Mouse (Mus musculus) MEL (cell line): Measurements from ENCODE around the gene Klhdc4. TPM values are rescaled to one million over a fixed set of nuclear protein-coding genes. Genes with fewer than 3 reads are reported as not detected.

Experiments
- DNase-seq: peaks from one replicate; pipeline ENCODE4 v3.0.0; 2011; ENCODE audit warnings: low read depth, low spot score
- H3K27ac ChIP-seq: 2 replicates; pipeline ENCODE4 v1.5.1; 2012; ENCODE audit warnings: low read depth, mild to moderate bottlenecking, control low read depth, low read length, moderate library complexity; ENCODE audit not compliant: control insufficient read depth
- H3K27me3 ChIP-seq, 2 experiments: fragments of 150-350 bp in 1 of 2; sonication (generic) in 1 of 2; 2 replicates each; pipeline ENCODE4 v1.6.1; 2012; ENCODE audit warnings: low read length in 2 of 2, mild to moderate bottlenecking in 2 of 2, improper control_type of control experiment in 1 of 2, moderate library complexity in 1 of 2; ENCODE audit not compliant: insufficient read depth in 2 of 2, control insufficient read depth in 1 of 2
- H3K36me3 ChIP-seq, 2 experiments: 2 replicates each; pipeline ENCODE4 v1.6.1; 2012 to 2014; ENCODE audit warnings: low read length in 2 of 2, improper control_type of control experiment in 1 of 2, inconsistent platforms in 1 of 2, mild to moderate bottlenecking in 1 of 2; ENCODE audit not compliant: insufficient read depth in 2 of 2, control insufficient read depth in 1 of 2
- H3K4me1 ChIP-seq, 2 experiments: fragments of 150-350 bp in 1 of 2; sonication (generic) in 1 of 2; 2 replicates each; pipeline ENCODE4 v1.6.1; 2012; ENCODE audit warnings: low read length in 2 of 2, improper control_type of control experiment in 1 of 2, mild to moderate bottlenecking in 1 of 2; ENCODE audit not compliant: insufficient read depth in 2 of 2, control insufficient read depth in 1 of 2
- H3K4me3 ChIP-seq, 2 experiments: fragments of 150-350 bp in 1 of 2; sonication (generic) in 1 of 2; 2 replicates each; pipeline ENCODE4 v1.5.1; 2012; ENCODE audit warnings: low read depth in 2 of 2, low read length in 2 of 2, mild to moderate bottlenecking in 2 of 2, moderate library complexity in 2 of 2, control low read depth in 1 of 2, improper control_type of control experiment in 1 of 2; ENCODE audit not compliant: control insufficient read depth in 1 of 2, insufficient read depth in 1 of 2
- H3K79me2 ChIP-seq: 2 replicates; pipeline ENCODE4 v1.6.1; 2012; ENCODE audit warnings: mild to moderate bottlenecking, low read length, moderate library complexity; ENCODE audit not compliant: control insufficient read depth, poor library complexity, insufficient read depth
- H3K9ac ChIP-seq: 2 replicates; pipeline ENCODE4 v1.6.1; 2012; ENCODE audit warnings: low read depth, mild to moderate bottlenecking, control low read depth, low read length, moderate library complexity; ENCODE audit not compliant: control insufficient read depth, poor library complexity, severe bottlenecking
- H3K9me3 ChIP-seq: fragments of 150-350 bp; sonication (generic); replicated peaks from 2 replicates; pipeline ENCODE4 v1.6.1; 2012; ENCODE audit warnings: mild to moderate bottlenecking, low read length, improper control_type of control experiment, moderate library complexity; ENCODE audit not compliant: insufficient read depth
- CHD1 ChIP-seq: IDR thresholded peaks from 2 replicates; pipeline ENCODE4 v1.6.1; 2012; ENCODE audit warnings: low read depth, mild to moderate bottlenecking, inconsistent platforms, low read length, improper control_type of control experiment
- CHD2 ChIP-seq: IDR thresholded peaks from 2 replicates; pipeline ENCODE4 v1.6.1; 2011; ENCODE audit warnings: low read length, improper control_type of control experiment
- E2F4 ChIP-seq: IDR thresholded peaks from 2 replicates; pipeline ENCODE4 v1.6.1; 2011; ENCODE audit warnings: low read depth, low read length, improper control_type of control experiment, borderline replicate concordance
- ELF1 ChIP-seq: IDR thresholded peaks from 2 replicates; pipeline ENCODE4 v1.6.1; 2014; ENCODE audit warnings: low read depth, mild to moderate bottlenecking, inconsistent platforms, low read length, improper control_type of control experiment, moderate library complexity
- EP300 ChIP-seq, 2 experiments: IDR thresholded peaks; 2 replicates each; pipeline ENCODE4 v1.6.1; 2011; ENCODE audit warnings: improper control_type of control experiment in 2 of 2, low read length in 2 of 2, low read depth in 1 of 2, mild to moderate bottlenecking in 1 of 2
- ETS1 ChIP-seq: IDR thresholded peaks from 2 replicates; pipeline ENCODE4 v1.6.1; 2012; ENCODE audit warnings: low read depth, mild to moderate bottlenecking, inconsistent platforms, low read length, improper control_type of control experiment, moderate library complexity
- GABPA ChIP-seq: IDR thresholded peaks from 2 replicates; pipeline ENCODE4 v1.6.1; 2012; ENCODE audit warnings: low read depth, mild to moderate bottlenecking, inconsistent platforms, low read length, improper control_type of control experiment, moderate library complexity
- GATA1 ChIP-seq: IDR thresholded peaks from 2 replicates; pipeline ENCODE4 v1.6.1; 2011; ENCODE audit warnings: low read depth, low read length, improper control_type of control experiment
- KAT2A ChIP-seq: conservative IDR thresholded peaks from 2 replicates; pipeline ENCODE4 v1.6.1; 2012; ENCODE audit warnings: low read depth, low read length, improper control_type of control experiment, inconsistent platforms
- MAFK ChIP-seq: IDR thresholded peaks from 2 replicates; pipeline ENCODE4 v1.6.1; 2011; ENCODE audit warnings: low read depth, mild to moderate bottlenecking, low read length, improper control_type of control experiment, borderline replicate concordance
- MAX ChIP-seq: IDR thresholded peaks from 2 replicates; pipeline ENCODE4 v1.6.1; 2011; ENCODE audit warnings: low read length, improper control_type of control experiment
- MEF2A ChIP-seq: IDR thresholded peaks from 2 replicates; pipeline ENCODE4 v1.6.1; 2014; ENCODE audit warnings: low read depth, mild to moderate bottlenecking, inconsistent platforms, low read length, improper control_type of control experiment; ENCODE audit not compliant: poor library complexity, insufficient replicate concordance, severe bottlenecking; ENCODE audit errors: extremely low read depth
- MYB ChIP-seq: IDR thresholded peaks from 2 replicates; pipeline ENCODE4 v1.6.1; 2011; ENCODE audit warnings: mild to moderate bottlenecking, low read depth, low read length, improper control_type of control experiment
- MYC ChIP-seq: IDR thresholded peaks from 2 replicates; pipeline ENCODE4 v1.6.1; 2011; ENCODE audit warnings: low read depth, mild to moderate bottlenecking, low read length, improper control_type of control experiment, moderate library complexity
- NELFE ChIP-seq: IDR thresholded peaks from 2 replicates; pipeline ENCODE4 v1.6.1; 2011; ENCODE audit warnings: low read depth, low read length, improper control_type of control experiment
- POLR2A ChIP-seq, 2 experiments: IDR thresholded peaks; 2 replicates each; pipeline ENCODE4 v1.6.1; 2011 to 2012; ENCODE audit warnings: low read length in 2 of 2, mild to moderate bottlenecking in 2 of 2, control low read depth in 1 of 2, improper control_type of control experiment in 1 of 2, low read depth in 1 of 2, moderate library complexity in 1 of 2; ENCODE audit not compliant: control insufficient read depth in 1 of 2, insufficient read depth in 1 of 2, poor library complexity in 1 of 2
- POLR2AphosphoS2 ChIP-seq: IDR thresholded peaks from 2 replicates; pipeline ENCODE4 v1.6.1; 2011; ENCODE audit warnings: low read length, improper control_type of control experiment
- POLR2AphosphoS5 ChIP-seq: IDR thresholded peaks from 2 replicates; pipeline ENCODE4 v1.6.1; 2012; ENCODE audit warnings: low read depth, borderline replicate concordance, mild to moderate bottlenecking, inconsistent platforms, low read length, moderate library complexity, mixed read lengths
- RAD21 ChIP-seq: IDR thresholded peaks from 2 replicates; pipeline ENCODE4 v1.6.1; 2011; ENCODE audit warnings: mild to moderate bottlenecking, low read depth, low read length, improper control_type of control experiment
- RCOR1 ChIP-seq: IDR thresholded peaks from 2 replicates; pipeline ENCODE4 v1.6.1; 2012; ENCODE audit warnings: low read depth, mild to moderate bottlenecking, inconsistent platforms, low read length, improper control_type of control experiment
- SIN3A ChIP-seq: IDR thresholded peaks from 2 replicates; pipeline ENCODE4 v1.6.1; 2012; ENCODE audit warnings: low read length, improper control_type of control experiment, inconsistent platforms
- SMC3 ChIP-seq: IDR thresholded peaks from 2 replicates; pipeline ENCODE4 v1.6.1; 2011; ENCODE audit warnings: low read depth, low read length, improper control_type of control experiment
- TAL1 ChIP-seq: IDR thresholded peaks from 2 replicates; pipeline ENCODE4 v1.6.1; 2012; ENCODE audit warnings: mild to moderate bottlenecking, inconsistent platforms, low read length, moderate library complexity, mixed read lengths
- TBP ChIP-seq: IDR thresholded peaks from 2 replicates; pipeline ENCODE4 v1.8.0; 2011; ENCODE audit warnings: low read depth, low read length, improper control_type of control experiment
- TCF12 ChIP-seq: IDR thresholded peaks from 2 replicates; pipeline ENCODE4 v1.6.1; 2014; ENCODE audit warnings: low read depth, mild to moderate bottlenecking, inconsistent platforms, low read length, improper control_type of control experiment, moderate library complexity
- UBTF ChIP-seq: IDR thresholded peaks from 2 replicates; pipeline ENCODE4 v1.6.1; 2012; ENCODE audit warnings: low read depth, mild to moderate bottlenecking, inconsistent platforms, low read length, improper control_type of control experiment, moderate library complexity, borderline replicate concordance; ENCODE audit not compliant: insufficient read depth
- USF2 ChIP-seq, 2 experiments: IDR thresholded peaks; 2 replicates each; pipeline ENCODE4 v1.6.1; 2011 to 2012; ENCODE audit warnings: improper control_type of control experiment in 2 of 2, low read length in 2 of 2, borderline replicate concordance in 1 of 2, inconsistent platforms in 1 of 2, low read depth in 1 of 2, mild to moderate bottlenecking in 1 of 2; ENCODE audit not compliant: insufficient read depth in 1 of 2
- ZKSCAN1 ChIP-seq: IDR thresholded peaks from 2 replicates; pipeline ENCODE4 v1.6.1; 2012; ENCODE audit warnings: low read depth, mild to moderate bottlenecking, inconsistent platforms, low read length, improper control_type of control experiment, moderate library complexity
- ZMIZ1 ChIP-seq: IDR thresholded peaks from 2 replicates; pipeline ENCODE4 v1.6.1; 2012; ENCODE audit warnings: low read depth, mild to moderate bottlenecking, inconsistent platforms, low read length, improper control_type of control experiment, moderate library complexity
- ZNF384 ChIP-seq: IDR thresholded peaks from 2 replicates; pipeline ENCODE4 v1.6.1; 2012; ENCODE audit warnings: low read depth, mild to moderate bottlenecking, inconsistent platforms, low read length, improper control_type of control experiment
- polyA plus RNA-seq, 2 experiments: library from polyadenylated mRNA; stranded (reverse) in 1 of 2; unstranded in 1 of 2; fragments of >175 nt in 1 of 2; fragments of >200 nt in 1 of 2; gene quantifications; 2 replicates each; pipeline versions ENCODE4 v1.2.1 to v1.2.4; 2012; ENCODE audit warnings: low replicate concordance in 2 of 2, low read depth in 1 of 2; ENCODE audit not compliant: insufficient read length in 2 of 2, insufficient read depth in 1 of 2, missing spikeins in 1 of 2
- total RNA-seq: library from RNA; depleted of rRNA; stranded (reverse); fragments of 300-350 nt; gene quantifications from 2 replicates; pipeline ENCODE4 v1.2.3, GENCODE M21; 2012

The Klhdc4 gene
- total and polyA plus RNA-seq, 3 experiments, result 49.8 to 65.2 TPM; not detected in 1

DNA sequence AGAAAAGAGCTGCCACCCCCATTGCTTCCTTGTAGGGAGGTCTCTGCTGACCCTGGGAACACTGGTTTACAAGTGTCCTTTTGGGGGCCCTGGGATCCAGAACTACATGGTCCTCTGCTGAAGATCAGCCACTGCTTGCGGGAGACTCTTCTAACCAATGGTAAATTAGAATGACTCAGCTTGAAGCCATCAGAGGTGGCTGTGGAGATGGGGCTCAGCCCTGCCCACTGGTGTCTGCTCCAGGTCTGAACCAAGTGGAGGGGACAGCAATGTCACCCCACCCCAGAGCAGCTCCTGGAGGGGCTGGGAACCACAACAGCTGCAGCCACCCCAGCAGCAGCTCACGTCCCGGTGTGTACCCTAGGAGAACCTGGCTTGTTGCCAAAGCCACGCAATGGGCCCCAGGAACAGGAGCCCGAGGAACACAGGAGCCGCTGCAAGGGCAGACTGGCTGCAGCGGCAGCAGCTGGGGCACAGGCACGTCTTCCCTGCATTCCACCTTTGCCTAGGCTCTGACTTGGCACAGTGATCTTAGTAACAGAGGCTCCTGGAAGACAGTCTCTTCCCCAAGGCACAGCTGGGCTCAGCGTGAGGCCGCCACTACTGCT, 42.6 kb upstream of the Klhdc4 start:
- Histone ChIP-seq H3K9ac (no peak overlapping the region), H3K4me3 (no peak overlapping the region), H3K36me3 (peaks cover 0 to 20% of the 10 kb centered on the region in 2 experiments; a peak in 2 of 4 replicates), H3K4me1 (peaks cover 12 to 33% of the 10 kb centered on the region in 2 experiments), H3K27me3 (no peaks in the 10 kb centered on the region), H3K9me3 (no peaks in the 10 kb centered on the region), H3K27ac (no peak overlapping the region), H3K79me2 (no peaks in the 10 kb centered on the region)
- no peak for TF ChIP-seq MAFK
- no peak for TF ChIP-seq ZNF384
- TF ChIP-seq POLR2AphosphoS2, result no peak
- no peak for TF ChIP-seq SIN3A
- TF ChIP-seq GABPA, result no peak
- no peak for TF ChIP-seq E2F4
- TF ChIP-seq POLR2AphosphoS5, result no peak
- no peak for TF ChIP-seq MYC
- no peak for TF ChIP-seq CHD1
- TF ChIP-seq ZMIZ1, result no peak
- no peak for TF ChIP-seq MEF2A
- no peak for TF ChIP-seq NELFE
- TF ChIP-seq RAD21, result no peak
- TF ChIP-seq KAT2A, result no peak
- TF ChIP-seq ETS1, result no peak
- TF ChIP-seq EP300 (IDR thresholded peaks at IDR 0.05; ENCODE audit: low read depth in 1 of 2, low read length in 2 of 2), result no peak
- TF ChIP-seq MAX, result no peak
- DNase-seq, result no peak

DNA sequence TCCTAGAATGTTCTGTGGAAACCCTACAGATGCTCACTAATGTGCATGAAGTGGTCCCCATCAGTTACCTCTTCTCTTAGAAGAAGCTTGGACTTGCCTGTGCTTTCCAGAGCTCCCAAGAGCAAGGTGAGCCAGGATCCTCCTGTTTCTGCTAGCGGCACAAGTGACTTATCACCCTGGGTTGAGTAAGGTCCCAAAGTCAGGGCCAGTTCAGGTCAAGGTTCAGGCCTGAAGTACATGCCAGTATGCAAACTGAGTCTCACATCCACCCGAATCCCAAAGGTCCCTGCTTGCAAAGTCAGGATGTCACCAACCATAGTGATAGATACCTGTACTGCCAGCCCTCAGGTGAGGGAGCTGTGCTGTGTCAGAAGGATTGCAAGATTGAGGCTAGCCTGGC, 40.8 kb upstream of the Klhdc4 start:
- no peak for DNase-seq
- Histone ChIP-seq H3K9me3 (no peaks in the 10 kb centered on the region), H3K79me2 (no peaks in the 10 kb centered on the region), H3K4me1 (peaks cover 5 to 17% of the 10 kb centered on the region in 2 experiments), H3K36me3 (peaks cover 0 to 5% of the 10 kb centered on the region in 2 experiments; a peak in 2 of 4 replicates), H3K9ac (no peak overlapping the region), H3K27ac (no peak overlapping the region), H3K27me3 (no peaks in the 10 kb centered on the region), H3K4me3 (no peak overlapping the region)
- TF ChIP-seq POLR2AphosphoS2 (no peak), ZKSCAN1 (no peak), CHD2 (no peak), MYB (no peak), USF2 (IDR thresholded peaks at IDR 0.05; ENCODE audit: borderline replicate concordance in 1 of 2, insufficient read depth in 1 of 2, low read depth in 1 of 2, low read length in 2 of 2) (no peak), MYC (no peak), POLR2A (IDR thresholded peaks at IDR 0.05; ENCODE audit: control insufficient read depth in 1 of 2, insufficient read depth in 1 of 2, low read depth in 1 of 2, low read length in 2 of 2, poor library complexity in 1 of 2) (no peak), MAFK (no peak), GATA1 (no peak), RCOR1 (no peak), NELFE (no peak), TCF12 (no peak), TBP (no peak), UBTF (no peak), ELF1 (no peak), SMC3 (no peak), MAX (no peak), GABPA (no peak), EP300 (IDR thresholded peaks at IDR 0.05; ENCODE audit: low read depth in 1 of 2, low read length in 2 of 2) (no peak), TAL1 (no peak)
